Mouse (Mus musculus): ENCODE results near the gene Arcn1. TPM values are rescaled to one million over a fixed set of nuclear protein-coding genes. Genes with fewer than 3 reads are reported as not detected.

The Arcn1 gene
- polyA plus RNA-seq, 1 experiment, result 40.6 TPM

- Histone ChIP-seq H3K27me3 (ENCODE audit: control insufficient read depth, insufficient read depth, insufficient read length) (no peaks in the 10 kb centered on the region), H3ac (ENCODE audit: control insufficient read depth, insufficient read length) (peak within 1 kb of the TSS; percentile 8), H3K4me3 (peak within 1 kb of the TSS; percentile 25), H3K79me2 (ENCODE audit: control insufficient read depth, insufficient read depth) (no peaks in the 10 kb centered on the region), H3K36me3 (ENCODE audit: control insufficient read depth, insufficient read depth) (no peaks in the 10 kb centered on the region), H3K4me2 (ENCODE audit: low read depth) (peak within 1 kb of the TSS; percentile 89)
- TF ChIP-seq TCF3 (IDR thresholded peaks at IDR 0.05; ENCODE audit: insufficient read length, low read depth) (no peak), POLR2A (IDR thresholded peaks at IDR 0.05; ENCODE audit: insufficient read length, low read depth) (peak; percentile 21), MYOD1 (IDR thresholded peaks at IDR 0.05; ENCODE audit: control insufficient read depth in 1 of 3, insufficient read length in 2 of 3, low read depth in 2 of 3) (peak in 1 of 3 experiments; percentile 63)
Observed at GRCm38 (mm10) chr9:44799102-44799957, 31.7 kb upstream of the Arcn1 start, which contains the start of gene Tmem25. Gene Tmem25 (minus strand): TSS chr9:44799307.

GRCm38 (mm10) chr9:44798298-44798697 lies 30.7 kb upstream of the Arcn1 start:
- Histone ChIP-seq H3K79me2 (ENCODE audit: control insufficient read depth, insufficient read depth) (no peaks in the 10 kb centered on the region), H3K36me3 (ENCODE audit: control insufficient read depth, insufficient read depth) (no peaks in the 10 kb centered on the region), H3K4me2 (ENCODE audit: low read depth) (no peak overlapping the region), H3K27me3 (ENCODE audit: control insufficient read depth, insufficient read depth, insufficient read length) (no peaks in the 10 kb centered on the region), H3ac (ENCODE audit: control insufficient read depth, insufficient read length) (no peak overlapping the region), H3K4me3 (peak overlapping the region; percentile 25)
- TF ChIP-seq MYOD1 (IDR thresholded peaks at IDR 0.05; ENCODE audit: control insufficient read depth in 1 of 3, insufficient read length in 2 of 3, low read depth in 2 of 3), result no peak

GRCm38 (mm10) chr9:44792842-44793241 lies 25.2 kb upstream of the Arcn1 start:
- Histone ChIP-seq H3K4me3 (no peak overlapping the region), H3K79me2 (ENCODE audit: control insufficient read depth, insufficient read depth) (no peaks in the 10 kb centered on the region), H3K36me3 (ENCODE audit: control insufficient read depth, insufficient read depth) (peaks cover 5% of the 10 kb centered on the region), H3K27me3 (ENCODE audit: control insufficient read depth, insufficient read depth, insufficient read length) (no peaks in the 10 kb centered on the region), H3ac (ENCODE audit: control insufficient read depth, insufficient read length) (no peak overlapping the region), H3K4me2 (ENCODE audit: low read depth) (no peak overlapping the region)
- TF ChIP-seq USF1 (IDR thresholded peaks at IDR 0.05; ENCODE audit: low read depth) (no peak), POLR2AphosphoS2 (IDR thresholded peaks at IDR 0.05; ENCODE audit: insufficient read length, low read depth) (peak; percentile 45)

- peak overlapping the region; percentile 97 for H3K4me2 ChIP-seq (ENCODE audit: low read depth)
- no peak overlapping the region for H3ac ChIP-seq (ENCODE audit: control insufficient read depth, insufficient read length)
- peak; percentile 40 for TF ChIP-seq POLR2AphosphoS2 (IDR thresholded peaks at IDR 0.05; ENCODE audit: insufficient read length, low read depth)
- peak; percentile 73 for TF ChIP-seq POLR2A (IDR thresholded peaks at IDR 0.05; ENCODE audit: insufficient read length, low read depth)
- no peak for TF ChIP-seq E2F4 (IDR thresholded peaks at IDR 0.05; ENCODE audit: insufficient read depth)
- TF ChIP-seq MYOD1 (IDR thresholded peaks at IDR 0.05; ENCODE audit: control insufficient read depth in 1 of 3, insufficient read length in 2 of 3, low read depth in 2 of 3), result peak in 1 of 3 experiments; percentile 30
- peak; percentile 22 for TF ChIP-seq SRF (IDR thresholded peaks at IDR 0.05; ENCODE audit: control insufficient read depth, insufficient read length, low read depth)
- no peak for TF ChIP-seq MAX (IDR thresholded peaks at IDR 0.05; ENCODE audit: low read depth)
- peak in 1 of 3 experiments; percentile 46 for TF ChIP-seq MYOG (IDR thresholded peaks at IDR 0.05; ENCODE audit: control insufficient read depth in 1 of 3, insufficient read depth in 1 of 3, insufficient read length in 2 of 3, low read depth in 2 of 3)
- no peaks in the 10 kb centered on the region for H3K27me3 ChIP-seq (ENCODE audit: control insufficient read depth, insufficient read depth, insufficient read length)
- H3K4me3 ChIP-seq, result peak overlapping the region; percentile 69
- peaks cover 6% of the 10 kb centered on the region for H3K36me3 ChIP-seq (ENCODE audit: control insufficient read depth, insufficient read depth)
- H3K79me2 ChIP-seq (ENCODE audit: control insufficient read depth, insufficient read depth), result peaks cover 9% of the 10 kb centered on the region
Observed at GRCm38 (mm10) chr9:44772750-44773651, 5.4 kb upstream of the Arcn1 start.

- H3K4me3 ChIP-seq, result peak overlapping the region; percentile 69
- TF ChIP-seq TCF12 (IDR thresholded peaks at IDR 0.05; ENCODE audit: insufficient read depth, poor library complexity, severe bottlenecking) (no peak), MYOG (IDR thresholded peaks at IDR 0.05; ENCODE audit: control insufficient read depth in 1 of 3, insufficient read depth in 1 of 3, insufficient read length in 2 of 3, low read depth in 2 of 3) (no peak), POLR2A (IDR thresholded peaks at IDR 0.05; ENCODE audit: insufficient read length, low read depth) (no peak), TCF3 (IDR thresholded peaks at IDR 0.05; ENCODE audit: insufficient read length, low read depth) (no peak), MAX (IDR thresholded peaks at IDR 0.05; ENCODE audit: low read depth) (no peak), CEBPB (IDR thresholded peaks at IDR 0.05; ENCODE audit: insufficient read depth, poor library complexity, severe bottlenecking) (no peak), E2F4 (IDR thresholded peaks at IDR 0.05; ENCODE audit: insufficient read depth) (no peak), REST (IDR thresholded peaks at IDR 0.05; ENCODE audit: insufficient read depth, insufficient read length) (no peak), USF1 (IDR thresholded peaks at IDR 0.05; ENCODE audit: low read depth) (no peak), POLR2AphosphoS2 (IDR thresholded peaks at IDR 0.05; ENCODE audit: insufficient read length, low read depth) (no peak), SRF (IDR thresholded peaks at IDR 0.05; ENCODE audit: control insufficient read depth, insufficient read length, low read depth) (no peak), MYOD1 (IDR thresholded peaks at IDR 0.05; ENCODE audit: control insufficient read depth in 1 of 3, insufficient read length in 2 of 3, low read depth in 2 of 3) (no peak)
- H3K4me2 ChIP-seq (ENCODE audit: low read depth), result peak overlapping the region; percentile 35
- H3K27me3 ChIP-seq (ENCODE audit: control insufficient read depth, insufficient read depth, insufficient read length), result no peaks in the 10 kb centered on the region
- peaks cover 9% of the 10 kb centered on the region for H3K79me2 ChIP-seq (ENCODE audit: control insufficient read depth, insufficient read depth)
- H3ac ChIP-seq (ENCODE audit: control insufficient read depth, insufficient read length), result no peak overlapping the region
- peaks cover 6% of the 10 kb centered on the region for H3K36me3 ChIP-seq (ENCODE audit: control insufficient read depth, insufficient read depth)
Observed at GRCm38 (mm10) chr9:44772392-44772749, 4.7 kb upstream of the Arcn1 start.

Data from myocyte (in vitro differentiated cells).